Mouse (Mus musculus): Measurements from ENCODE around the gene Ets1. TPM values are rescaled to one million over a fixed set of nuclear protein-coding genes. Genes with fewer than 3 reads are reported as not detected.
A peak's percentile ranks its signal among the peaks of the same experiment; 100 is the strongest.

The Ets1 gene
- polyA plus RNA-seq, 1 experiment from 2014 or later: 34.5 TPM

- H3K9me3 ChIP-seq (replicated peaks; ENCODE audit: control insufficient read depth, low read length): no peaks in the 10 kb centered on the region
- no peak for ATAC-seq (replicated peaks; ENCODE audit: insufficient number of reproducible peaks, low FRiP score, low TSS enrichment, low read depth)
- H3K36me3 ChIP-seq (replicated peaks; ENCODE audit: control insufficient read depth, insufficient read depth, low read depth, low read length): no peaks in the 10 kb centered on the region
- peak overlapping the region; percentile 63 for H3K4me3 ChIP-seq (ENCODE audit: low read depth, low read length)
- H3K9ac ChIP-seq (replicated peaks; ENCODE audit: low read length): peak overlapping the region; percentile 76
- H3K4me1 ChIP-seq (ENCODE audit: control insufficient read depth, insufficient read depth, low read length): no peaks in the 10 kb centered on the region
- 0 out of 2 replicates have a peak, but pooled peaks cover 3% of the 10 kb centered on the region for H3K27me3 ChIP-seq (ENCODE audit: control insufficient read depth, insufficient read depth, low read length)
- DNase-seq (ENCODE audit: low spot score): no peak
- peak overlapping the region; percentile 85 for H3K4me2 ChIP-seq (ENCODE audit: low read depth, low read length)
- no peak overlapping the region for H3K27ac ChIP-seq (replicated peaks; ENCODE audit: low read depth, low read length)
- WGBS: 57% methylated on average over 4 of the region's 4 CpGs
These were observed 59.0 kb downstream of the Ets1 start for GRCm38 (mm10) chr9:32694916-32695490.

- DNase-seq (ENCODE audit: low spot score) (peak; percentile 94), ATAC-seq (replicated peaks; ENCODE audit: insufficient number of reproducible peaks, low FRiP score, low TSS enrichment, low read depth) (peak; percentile 98)
- no peaks in the 10 kb centered on the region for H3K4me1 ChIP-seq (ENCODE audit: control insufficient read depth, insufficient read depth, low read length)
- H3K27me3 ChIP-seq (ENCODE audit: control insufficient read depth, insufficient read depth, low read length): 0 out of 2 replicates have a peak, but pooled peaks cover 3% of the 10 kb centered on the region
- H3K4me3 ChIP-seq (ENCODE audit: low read depth, low read length): peak overlapping the region; percentile 63
- H3K9me3 ChIP-seq (replicated peaks; ENCODE audit: control insufficient read depth, low read length): no peaks in the 10 kb centered on the region
- peak overlapping the region; percentile 76 for H3K9ac ChIP-seq (replicated peaks; ENCODE audit: low read length)
- H3K36me3 ChIP-seq (replicated peaks; ENCODE audit: control insufficient read depth, insufficient read depth, low read depth, low read length): no peaks in the 10 kb centered on the region
- peak overlapping the region; percentile 85 for H3K4me2 ChIP-seq (ENCODE audit: low read depth, low read length)
- peak overlapping the region; percentile 16; the same call in 1 of the 2 replicates for H3K27ac ChIP-seq (replicated peaks; ENCODE audit: low read depth, low read length)
- under 1% methylated on average over 63 of the region's 67 CpGs for whole genome bisulfite sequencing
These were observed 59.6 kb downstream of the Ets1 start for GRCm38 (mm10) chr9:32695492-32696190.

- WGBS: 0% methylated on average over 13 of the region's 13 CpGs
- H3K36me3 ChIP-seq (replicated peaks; ENCODE audit: control insufficient read depth, insufficient read depth, low read depth, low read length): no peaks in the 10 kb centered on the region
- peak overlapping the region; percentile 76 for H3K9ac ChIP-seq (replicated peaks; ENCODE audit: low read length)
- ATAC-seq (replicated peaks; ENCODE audit: insufficient number of reproducible peaks, low FRiP score, low TSS enrichment, low read depth) (peak; percentile 50), DNase-seq (ENCODE audit: low spot score) (peak; percentile 45)
- H3K27me3 ChIP-seq (ENCODE audit: control insufficient read depth, insufficient read depth, low read length): 0 out of 2 replicates have a peak, but pooled peaks cover 3% of the 10 kb centered on the region
- H3K4me2 ChIP-seq (ENCODE audit: low read depth, low read length): peak overlapping the region; percentile 85
- peak overlapping the region; percentile 63 for H3K4me3 ChIP-seq (ENCODE audit: low read depth, low read length)
- no peaks in the 10 kb centered on the region for H3K4me1 ChIP-seq (ENCODE audit: control insufficient read depth, insufficient read depth, low read length)
- H3K27ac ChIP-seq (replicated peaks; ENCODE audit: low read depth, low read length): 0 out of 2 replicates have a peak overlapping the region, but pooled peaks have one; percentile 16
- no peaks in the 10 kb centered on the region for H3K9me3 ChIP-seq (replicated peaks; ENCODE audit: control insufficient read depth, low read length)
These were observed 60.2 kb downstream of the Ets1 start for GRCm38 (mm10) chr9:32696259-32696658.

- no peak overlapping the region for H3K27ac ChIP-seq (replicated peaks; ENCODE audit: low read depth, low read length)
- H3K4me1 ChIP-seq (ENCODE audit: control insufficient read depth, insufficient read depth, low read length): no peaks in the 10 kb centered on the region
- ATAC-seq (replicated peaks; ENCODE audit: insufficient number of reproducible peaks, low FRiP score, low TSS enrichment, low read depth) (no peak), DNase-seq (ENCODE audit: low spot score) (peak; percentile 46)
- H3K9ac ChIP-seq (replicated peaks; ENCODE audit: low read length): peak overlapping the region; percentile 76
- peak overlapping the region; percentile 85 for H3K4me2 ChIP-seq (ENCODE audit: low read depth, low read length)
- H3K4me3 ChIP-seq (ENCODE audit: low read depth, low read length): peak overlapping the region; percentile 63
- H3K27me3 ChIP-seq (ENCODE audit: control insufficient read depth, insufficient read depth, low read length): 0 out of 2 replicates have a peak, but pooled peaks cover under 1% of the 10 kb centered on the region
- WGBS: 7% methylated on average over 7 of the region's 7 CpGs
- H3K36me3 ChIP-seq (replicated peaks; ENCODE audit: control insufficient read depth, insufficient read depth, low read depth, low read length): no peaks in the 10 kb centered on the region
- H3K9me3 ChIP-seq (replicated peaks; ENCODE audit: control insufficient read depth, low read length): no peaks in the 10 kb centered on the region
These were observed 60.7 kb downstream of the Ets1 start for GRCm38 (mm10) chr9:32696717-32697116.

GRCm38 (mm10) chr9:32697291-32698110, 61.5 kb downstream of the Ets1 start:
- 35% methylated on average over 9 of the region's 9 CpGs for WGBS
- Histone ChIP-seq H3K4me1 (ENCODE audit: control insufficient read depth, insufficient read depth, low read length) (no peaks in the 10 kb centered on the region), H3K4me2 (ENCODE audit: low read depth, low read length) (peak overlapping the region; percentile 85), H3K9ac (replicated peaks; ENCODE audit: low read length) (peak overlapping the region; percentile 29), H3K27ac (replicated peaks; ENCODE audit: low read depth, low read length) (no peak overlapping the region), H3K4me3 (ENCODE audit: low read depth, low read length) (peak overlapping the region; percentile 63), H3K9me3 (replicated peaks; ENCODE audit: control insufficient read depth, low read length) (no peaks in the 10 kb centered on the region), H3K27me3 (ENCODE audit: control insufficient read depth, insufficient read depth, low read length) (no peaks in the 10 kb centered on the region), H3K36me3 (replicated peaks; ENCODE audit: control insufficient read depth, insufficient read depth, low read depth, low read length) (no peaks in the 10 kb centered on the region)
- peak; percentile 63 for DNase-seq (ENCODE audit: low spot score)
- ATAC-seq (replicated peaks; ENCODE audit: insufficient number of reproducible peaks, low FRiP score, low TSS enrichment, low read depth): no peak

- Histone ChIP-seq H3K36me3 (replicated peaks; ENCODE audit: control insufficient read depth, insufficient read depth, low read depth, low read length) (no peaks in the 10 kb centered on the region), H3K4me1 (ENCODE audit: control insufficient read depth, insufficient read depth, low read length) (no peaks in the 10 kb centered on the region), H3K9me3 (replicated peaks; ENCODE audit: control insufficient read depth, low read length) (no peaks in the 10 kb centered on the region), H3K27me3 (ENCODE audit: control insufficient read depth, insufficient read depth, low read length) (no peaks in the 10 kb centered on the region), H3K4me2 (ENCODE audit: low read depth, low read length) (no peak overlapping the region), H3K9ac (replicated peaks; ENCODE audit: low read length) (no peak overlapping the region), H3K4me3 (ENCODE audit: low read depth, low read length) (no peak overlapping the region), H3K27ac (replicated peaks; ENCODE audit: low read depth, low read length) (no peak overlapping the region)
- 80% methylated on average over 4 of the region's 4 CpGs for WGBS
- no peak for DNase-seq (ENCODE audit: low spot score)
- no peak for ATAC-seq (replicated peaks; ENCODE audit: insufficient number of reproducible peaks, low FRiP score, low TSS enrichment, low read depth)
These were observed 62.7 kb downstream of the Ets1 start for GRCm38 (mm10) chr9:32698766-32699165.

GRCm38 (mm10) chr9:32699391-32699841, 63.4 kb downstream of the Ets1 start:
- H3K4me3 ChIP-seq (ENCODE audit: low read depth, low read length): no peak overlapping the region
- no peaks in the 10 kb centered on the region for H3K4me1 ChIP-seq (ENCODE audit: control insufficient read depth, insufficient read depth, low read length)
- no peaks in the 10 kb centered on the region for H3K36me3 ChIP-seq (replicated peaks; ENCODE audit: control insufficient read depth, insufficient read depth, low read depth, low read length)
- 61% methylated on average over 8 of the region's 8 CpGs for WGBS
- no peak for ATAC-seq (replicated peaks; ENCODE audit: insufficient number of reproducible peaks, low FRiP score, low TSS enrichment, low read depth)
- no peak overlapping the region for H3K9ac ChIP-seq (replicated peaks; ENCODE audit: low read length)
- no peak overlapping the region for H3K4me2 ChIP-seq (ENCODE audit: low read depth, low read length)
- no peak for DNase-seq (ENCODE audit: low spot score)
- H3K9me3 ChIP-seq (replicated peaks; ENCODE audit: control insufficient read depth, low read length): no peaks in the 10 kb centered on the region
- no peak overlapping the region for H3K27ac ChIP-seq (replicated peaks; ENCODE audit: low read depth, low read length)
- H3K27me3 ChIP-seq (ENCODE audit: control insufficient read depth, insufficient read depth, low read length): no peaks in the 10 kb centered on the region

Data from embryonic facial prominence, embryonic 11.5 days (tissue).